Mouse (Mus musculus) neural tube, embryonic 14.5 days (tissue): Measurements from ENCODE around the gene Jazf1. TPM values are rescaled to one million over a fixed set of nuclear protein-coding genes. Genes with fewer than 3 reads are reported as not detected.
A peak's percentile ranks its signal among the peaks of the same experiment; 100 is the strongest.

Experiments
- ATAC-seq: fragments of 200-750 bp; cut with Nextera tagmentation; 2 replicates; pipeline ENCODE4 v1.8.0; 2017; ENCODE audit warnings: low read depth, mild to moderate bottlenecking, moderate TSS enrichment, moderate library complexity
- H3K27ac ChIP-seq: fragments of 300-500 bp; sonication (generic); 2 replicates; pipeline ENCODE4 v1.5.1; 2014; ENCODE audit warnings: low read depth, mild to moderate bottlenecking, control low read depth, low read length, moderate library complexity, mixed read lengths
- H3K27me3 ChIP-seq: fragments of 300-500 bp; sonication (generic); 2 replicates; pipeline ENCODE4 v1.6.1; 2014; ENCODE audit warnings: low read length; ENCODE audit not compliant: control insufficient read depth, insufficient read depth
- H3K36me3 ChIP-seq: fragments of 300-500 bp; sonication (generic); 2 replicates; pipeline ENCODE4 v1.6.1; 2014; ENCODE audit warnings: low read length, mixed read lengths; ENCODE audit not compliant: control insufficient read depth, insufficient read depth
- H3K4me1 ChIP-seq: fragments of 300-500 bp; sonication (generic); 2 replicates; pipeline ENCODE4 v1.6.1; 2014; ENCODE audit warnings: low read length; ENCODE audit not compliant: control insufficient read depth, insufficient read depth
- H3K4me2 ChIP-seq: fragments of 300-500 bp; sonication (generic); 2 replicates; pipeline ENCODE4 v1.6.1; 2014; ENCODE audit warnings: mild to moderate bottlenecking, low read depth, low read length, control low read depth
- H3K4me3 ChIP-seq: fragments of 300-500 bp; sonication (generic); 2 replicates; pipeline ENCODE4 v1.5.1; 2014; ENCODE audit warnings: low read depth, low read length, control low read depth, mixed read lengths
- H3K9ac ChIP-seq: fragments of 300-500 bp; sonication (generic); replicated peaks from 2 replicates; pipeline ENCODE4 v1.6.1; 2014; ENCODE audit warnings: low read depth, mild to moderate bottlenecking, control low read depth, low read length, mixed read lengths
- H3K9me3 ChIP-seq: fragments of 300-500 bp; sonication (generic); 2 replicates; pipeline ENCODE4 v1.6.1; 2016; ENCODE audit warnings: low read length; ENCODE audit not compliant: control insufficient read depth
- WGBS: fragments of 180-500 bp; shearing (Covaris S2); extraction: QIAGEN DNeasy Blood & Tissue Kit; methylation state at CpG from one replicate; pipeline ENCODE4 v1.1.7; 2014; 5-methylcytosine and 5-hydroxymethylcytosine counted together
- polyA plus RNA-seq: library from polyadenylated mRNA; unstranded; fragments of >200 nt; fragmentation: Nextera tagmentation; extraction: Ambion mirVana; gene quantifications from 2 replicates; pipeline ENCODE4 v1.2.1, GENCODE M21; 2014

Jazf1 gene
- polyA plus RNA-seq, 1 experiment from 2014 or later, result 64.4 TPM

GRCm38 (mm10) chr6:53066978-53067377, 1.5 kb downstream of the Jazf1 start:
- Histone ChIP-seq H3K4me1 (peaks cover 5% of the 10 kb centered on the region; the same call in 1 of the 2 replicates), H3K4me2 (peak overlapping the region; percentile 85), H3K36me3 (no peaks in the 10 kb centered on the region), H3K27me3 (no peaks in the 10 kb centered on the region), H3K4me3 (peak overlapping the region; percentile 88), H3K9me3 (no peaks in the 10 kb centered on the region), H3K9ac (peak overlapping the region; percentile 92; the same call in 1 of the 2 replicates), H3K27ac (no peak overlapping the region)
- no peak for ATAC-seq
- 44% methylated on average over 3 of the region's 3 CpGs for WGBS

GRCm38 (mm10) chr6:53064070-53064469, 4.4 kb downstream of the Jazf1 start:
- peaks cover 5% of the 10 kb centered on the region; the same call in 1 of the 2 replicates for H3K4me1 ChIP-seq
- 89% methylated on average over 4 of the region's 4 CpGs for WGBS
- H3K4me2 ChIP-seq, result no peak overlapping the region
- no peaks in the 10 kb centered on the region for H3K27me3 ChIP-seq
- no peak overlapping the region for H3K9ac ChIP-seq
- H3K27ac ChIP-seq, result no peak overlapping the region
- H3K36me3 ChIP-seq, result no peaks in the 10 kb centered on the region
- no peak for ATAC-seq
- no peak overlapping the region for H3K4me3 ChIP-seq
- H3K9me3 ChIP-seq, result no peaks in the 10 kb centered on the region

- H3K4me2 ChIP-seq, result no peak overlapping the region
- H3K9ac ChIP-seq, result no peak overlapping the region
- no peaks in the 10 kb centered on the region for H3K4me1 ChIP-seq
- no peaks in the 10 kb centered on the region for H3K9me3 ChIP-seq
- H3K4me3 ChIP-seq, result no peak overlapping the region
- no peaks in the 10 kb centered on the region for H3K36me3 ChIP-seq
- no peak overlapping the region for H3K27ac ChIP-seq
- WGBS, result 71% methylated on average over 2 of the region's 2 CpGs
- H3K27me3 ChIP-seq, result no peaks in the 10 kb centered on the region
- no peak for ATAC-seq
Observed at GRCm38 (mm10) chr6:53054909-53055308, 13.5 kb downstream of the Jazf1 start.

- Histone ChIP-seq H3K36me3 (no peaks in the 10 kb centered on the region), H3K4me3 (no peak overlapping the region), H3K4me1 (no peaks in the 10 kb centered on the region), H3K9ac (no peak overlapping the region), H3K4me2 (no peak overlapping the region), H3K27me3 (no peaks in the 10 kb centered on the region), H3K27ac (no peak overlapping the region), H3K9me3 (no peaks in the 10 kb centered on the region)
- no peak for ATAC-seq
- WGBS, result 90% methylated on average over 2 of the region's 2 CpGs
Observed at GRCm38 (mm10) chr6:53045501-53045900, 22.9 kb downstream of the Jazf1 start.

GRCm38 (mm10) chr6:53038176-53038575, 30.3 kb downstream of the Jazf1 start:
- H3K27ac ChIP-seq, result no peak overlapping the region
- H3K4me3 ChIP-seq, result no peak overlapping the region
- H3K9me3 ChIP-seq, result no peaks in the 10 kb centered on the region
- no peaks in the 10 kb centered on the region for H3K36me3 ChIP-seq
- H3K4me1 ChIP-seq, result no peaks in the 10 kb centered on the region
- no peak for ATAC-seq
- no peaks in the 10 kb centered on the region for H3K27me3 ChIP-seq
- no peak overlapping the region for H3K9ac ChIP-seq
- H3K4me2 ChIP-seq, result no peak overlapping the region
- 59% methylated on average over 3 of the region's 3 CpGs for WGBS

GRCm38 (mm10) chr6:53034362-53035011, 33.9 kb downstream of the Jazf1 start:
- Histone ChIP-seq H3K27me3 (no peaks in the 10 kb centered on the region), H3K9ac (no peak overlapping the region), H3K9me3 (no peaks in the 10 kb centered on the region), H3K4me1 (no peaks in the 10 kb centered on the region), H3K4me3 (no peak overlapping the region), H3K36me3 (no peaks in the 10 kb centered on the region), H3K4me2 (no peak overlapping the region), H3K27ac (no peak overlapping the region)
- no peak for ATAC-seq
- whole genome bisulfite sequencing, result 90% methylated on average over 6 of the region's 6 CpGs

- ATAC-seq, result no peak
- Histone ChIP-seq H3K4me2 (no peak overlapping the region), H3K9me3 (no peaks in the 10 kb centered on the region), H3K27me3 (no peaks in the 10 kb centered on the region), H3K9ac (no peak overlapping the region), H3K36me3 (no peaks in the 10 kb centered on the region), H3K4me1 (no peaks in the 10 kb centered on the region), H3K27ac (no peak overlapping the region), H3K4me3 (no peak overlapping the region)
- WGBS, result 65% methylated on average over 4 of the region's 4 CpGs
Observed at GRCm38 (mm10) chr6:53032730-53033484, 35.5 kb downstream of the Jazf1 start.

- ATAC-seq, result no peak
- H3K27me3 ChIP-seq, result no peaks in the 10 kb centered on the region
- WGBS, result 97% methylated on average over 2 of the region's 2 CpGs
Observed at GRCm38 (mm10) chr6:53022069-53022468, 46.4 kb downstream of the Jazf1 start.

GRCm38 (mm10) chr6:53021081-53021480, 47.4 kb downstream of the Jazf1 start:
- no peak overlapping the region for H3K9ac ChIP-seq
- WGBS, result 57% methylated on average over 2 of the region's 2 CpGs
- ATAC-seq, result no peak
- H3K4me3 ChIP-seq, result no peak overlapping the region
- no peaks in the 10 kb centered on the region for H3K27me3 ChIP-seq
- no peaks in the 10 kb centered on the region for H3K9me3 ChIP-seq
- H3K4me2 ChIP-seq, result no peak overlapping the region
- H3K36me3 ChIP-seq, result no peaks in the 10 kb centered on the region
- no peaks in the 10 kb centered on the region for H3K4me1 ChIP-seq
- no peak overlapping the region for H3K27ac ChIP-seq

More at GRCm38 (mm10) chr6:53022069-53022468, 46.4 kb downstream of the Jazf1 start:
- Histone ChIP-seq H3K4me1 (no peaks in the 10 kb centered on the region), H3K4me3 (no peak overlapping the region), H3K36me3 (no peaks in the 10 kb centered on the region), H3K4me2 (no peak overlapping the region), H3K9me3 (no peaks in the 10 kb centered on the region), H3K9ac (no peak overlapping the region), H3K27ac (no peak overlapping the region)
